Mouse (Mus musculus) ovary, adult 18-20 months (tissue): Measurements from ENCODE around the gene Folr1.
A peak's percentile ranks its signal among the peaks of the same experiment; 100 is the strongest.

Source experiments
- DNase-seq: peaks from one replicate; pipeline ENCODE4 v3.0.0; 2022; ENCODE audit warnings: low spot score, mixed read lengths

Gene Folr1

GRCm38 (mm10) chr7:101832372-101832771 lies 38.2 kb downstream of the Folr1 start:
- no peak for DNase-seq

- DNase-seq, result no peak
Measured at GRCm38 (mm10) chr7:101831437-101831836, 39.2 kb downstream of the Folr1 start.

- DNase-seq, result no peak
Measured at GRCm38 (mm10) chr7:101830373-101830772, 40.2 kb downstream of the Folr1 start.

- DNase-seq, result no peak
Measured at GRCm38 (mm10) chr7:101823758-101824630, 46.6 kb downstream of the Folr1 start.

- DNase-seq, result no peak
Measured at GRCm38 (mm10) chr7:101822836-101823757, 47.5 kb downstream of the Folr1 start.

- DNase-seq, result peak; percentile 64
Measured at GRCm38 (mm10) chr7:101821571-101822501, 48.8 kb downstream of the Folr1 start.

- no peak for DNase-seq
Measured at GRCm38 (mm10) chr7:101820295-101821030, 50.1 kb downstream of the Folr1 start.

- DNase-seq, result no peak
Measured at GRCm38 (mm10) chr7:101817861-101818401, 52.7 kb downstream of the Folr1 start, which contains the start of gene Phox2a. Phox2a (plus strand) TSS chr7:101818313.
